Mouse (Mus musculus): ENCODE measurements around the gene Mapk12.

- no peak for TF ChIP-seq CTCF (IDR thresholded peaks at IDR 0.05; ENCODE audit: low read depth)
- no peak for TF ChIP-seq EP300 (IDR thresholded peaks at IDR 0.05; ENCODE audit: low read depth)
These were observed 28.4 kb upstream of the Mapk12 start for GRCm38 (mm10) chr15:89168922-89169321.

Measured in liver, embryonic 14.5 days (tissue).